Mouse (Mus musculus) B cell, adult 62 days (primary cell): ENCODE measurements around the gene Cadm4. TPM values are rescaled to one million over a fixed set of nuclear protein-coding genes. Genes with fewer than 3 reads are reported as not detected.

Experiments
- total RNA-seq: library from RNA; stranded (reverse); gene quantifications from 4 replicates; pipeline ENCODE4 v1.2.4, GENCODE M21; 2023

Cadm4 gene
- total RNA-seq = 1.2 to 3.1 TPM (median 1.7 TPM) in 4 replicates

DNA sequence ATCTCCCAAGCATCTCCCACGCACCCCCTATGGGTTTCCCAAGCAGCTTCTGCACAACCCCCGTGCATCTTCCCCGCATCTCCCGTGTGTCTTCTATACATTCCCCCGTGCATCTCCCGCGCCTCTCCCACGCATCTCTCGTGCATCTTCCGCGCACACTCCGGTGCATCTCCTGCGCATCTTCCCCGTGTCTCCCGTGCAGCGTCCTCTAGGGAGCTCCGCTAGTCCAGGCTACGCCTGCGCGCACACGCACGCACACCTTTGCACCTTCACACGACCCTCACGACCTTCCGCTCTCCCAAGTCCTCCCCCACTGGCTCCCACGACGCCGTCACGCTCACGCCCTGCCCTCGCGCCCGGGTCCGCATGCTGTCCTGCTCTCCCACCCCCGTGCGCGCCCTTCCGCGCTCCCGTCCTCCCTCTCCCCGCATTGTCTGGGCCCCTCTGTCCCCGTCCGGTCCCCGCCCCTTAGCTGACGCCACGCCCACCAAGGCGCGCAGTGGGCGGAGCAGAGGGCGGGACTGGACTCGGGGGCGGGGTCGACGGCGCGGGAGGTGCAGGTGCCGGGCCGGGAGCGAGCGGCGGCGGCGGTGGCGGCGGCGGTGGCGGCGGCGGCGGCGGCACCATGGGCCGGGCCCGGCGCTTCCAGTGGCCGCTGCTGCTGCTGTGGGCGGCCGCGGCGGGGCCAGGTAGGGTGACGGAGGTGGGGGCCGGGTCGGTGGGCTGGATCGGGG, at the start of gene Cadm4:
Cadm4 (plus strand) TSS at position 550 of the 734 bp plus-strand sequence.

DNA sequence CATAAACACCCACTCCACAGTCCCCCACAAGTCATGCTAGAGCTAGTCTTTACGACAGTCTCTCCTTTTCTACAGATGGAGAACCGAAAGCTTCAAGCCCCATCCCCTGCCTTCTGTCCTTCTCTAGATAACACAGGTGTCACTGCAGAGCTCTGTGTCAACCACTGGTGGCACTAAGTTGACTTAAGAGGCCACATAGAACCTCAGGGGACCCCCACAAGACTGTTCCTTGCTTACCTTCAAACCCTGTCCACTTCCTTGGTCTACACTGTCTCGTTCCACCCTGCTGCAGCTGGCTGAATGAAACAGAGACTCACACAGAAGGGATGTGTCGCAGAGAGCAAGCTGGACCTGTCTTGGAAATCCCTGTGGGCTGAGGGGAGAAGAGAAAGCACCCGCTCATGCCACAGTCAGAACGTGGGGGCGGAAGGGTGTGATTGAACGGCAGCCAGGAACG, 29.9 kb upstream of the Cadm4 start, which contains the start of gene Irgc1:
Irgc1 (minus strand) TSS at position 443 of the 457 bp plus-strand sequence.

DNA sequence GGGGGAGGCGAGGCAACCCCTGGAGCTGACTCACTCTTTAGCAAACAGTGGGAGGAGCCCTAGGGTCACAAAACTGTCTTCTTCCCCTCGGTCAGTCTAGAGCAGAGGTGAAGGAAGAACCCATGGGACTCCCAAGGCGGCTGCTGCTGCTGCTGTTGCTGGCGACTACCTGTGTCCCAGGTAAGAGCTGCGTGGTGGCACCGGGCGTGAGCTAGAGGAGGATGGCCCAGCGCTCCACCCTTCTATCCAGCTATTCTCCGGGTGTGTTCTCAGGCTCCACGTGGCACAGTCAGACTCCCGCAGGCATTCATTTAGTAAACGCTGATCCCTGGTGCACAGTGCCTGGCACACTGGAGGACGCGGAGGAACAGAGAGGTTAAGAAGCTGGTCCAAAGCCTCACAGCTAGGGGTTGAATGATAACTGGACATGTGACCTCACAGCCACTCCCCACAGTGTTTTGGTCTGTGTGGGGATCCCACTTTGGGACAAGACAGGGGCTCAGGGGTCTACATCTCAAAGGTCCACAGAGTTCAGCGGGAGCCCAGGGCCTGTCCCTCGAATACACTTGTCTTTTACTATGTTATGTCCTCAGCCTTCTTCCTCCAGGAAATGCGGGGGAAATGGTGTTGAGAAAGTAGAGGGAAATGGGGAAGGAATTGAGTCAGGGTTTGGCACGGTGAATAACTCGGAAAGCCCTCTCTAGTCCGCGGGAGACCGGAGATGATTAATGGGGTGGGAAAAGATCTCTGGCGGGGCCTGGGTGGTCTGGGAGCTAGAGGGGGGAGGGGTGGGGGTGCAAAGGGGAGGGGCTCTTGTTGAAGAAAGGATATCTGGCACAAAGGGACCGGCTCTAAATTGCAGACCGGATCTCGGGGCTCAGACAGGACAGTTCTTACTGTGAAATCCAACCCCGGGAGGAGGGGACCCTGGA, 19.2 kb upstream of the Cadm4 start, which contains the start of gene Plaur:
Plaur (plus strand) TSS at position 97 of the 932 bp plus-strand sequence.

DNA sequence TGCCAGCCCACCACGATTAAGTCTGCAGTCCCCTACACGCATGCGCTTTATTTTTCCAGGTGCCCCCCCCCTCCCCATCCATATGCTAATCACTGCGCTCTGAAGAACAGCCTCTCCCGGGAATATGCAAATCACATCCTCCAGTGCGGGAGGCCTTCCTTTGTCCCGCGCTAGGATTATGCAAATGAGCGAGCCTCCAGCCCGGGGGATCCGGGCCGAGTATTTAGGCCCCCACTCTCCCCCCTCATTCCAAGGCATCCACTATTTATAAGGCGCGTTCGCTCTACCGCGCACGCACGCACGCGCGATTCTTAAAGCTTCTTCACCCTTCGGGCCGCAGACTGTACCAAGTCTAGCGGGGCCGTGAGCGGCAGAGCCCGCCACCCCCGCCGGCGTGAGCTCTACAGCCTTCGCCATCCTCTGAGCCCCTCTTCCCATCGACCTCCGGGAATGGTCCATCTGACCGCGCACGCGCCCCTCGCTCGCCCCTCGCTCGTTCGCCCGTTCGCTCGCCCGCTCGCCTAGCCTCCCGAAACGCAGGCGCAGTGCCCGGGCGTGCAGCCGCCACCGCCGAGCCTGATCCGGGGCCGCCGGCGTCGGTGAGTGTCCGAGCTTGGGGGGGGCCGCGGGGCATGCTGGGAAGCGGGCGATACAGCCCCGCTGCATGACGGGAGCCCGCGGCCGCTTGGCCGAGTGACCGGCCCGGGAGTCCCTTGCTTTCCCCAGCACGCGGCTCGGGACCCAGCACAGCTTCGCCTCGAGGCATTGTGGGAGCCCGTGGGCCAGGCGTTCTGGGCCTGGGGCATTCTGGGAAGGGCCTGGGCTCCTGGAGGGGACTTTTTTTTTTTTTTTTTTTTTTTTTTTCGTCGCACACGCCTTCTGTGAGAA, 25.3 kb downstream of the Cadm4 start, which contains the start of gene Zfp428:
Zfp428 (plus strand) TSS at position 169 of the 888 bp plus-strand sequence.

DNA sequence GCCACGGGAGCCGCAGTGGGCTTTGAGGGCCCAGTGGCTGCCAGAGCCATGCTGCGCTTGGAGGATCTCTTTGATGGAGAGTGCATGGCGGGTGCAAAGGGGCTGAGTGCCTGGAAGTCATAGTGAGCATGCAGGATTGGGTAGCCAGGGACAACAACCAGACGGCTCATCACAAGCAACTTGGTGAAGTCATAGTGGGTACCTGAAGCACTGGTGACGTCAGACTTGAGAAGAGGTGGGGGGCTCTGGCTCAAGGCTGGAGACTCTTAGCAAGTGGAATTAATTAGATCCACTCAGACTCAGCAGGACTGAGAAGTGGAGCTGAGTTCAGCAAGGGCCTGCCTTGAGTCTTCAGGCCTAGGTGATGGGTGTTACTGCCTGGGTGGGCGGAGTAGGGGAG, 30.5 kb downstream of the Cadm4 start, which contains the start of gene AC161166.1:
AC161166.1 (minus strand) TSS at position 101 of the 400 bp plus-strand sequence.

DNA sequence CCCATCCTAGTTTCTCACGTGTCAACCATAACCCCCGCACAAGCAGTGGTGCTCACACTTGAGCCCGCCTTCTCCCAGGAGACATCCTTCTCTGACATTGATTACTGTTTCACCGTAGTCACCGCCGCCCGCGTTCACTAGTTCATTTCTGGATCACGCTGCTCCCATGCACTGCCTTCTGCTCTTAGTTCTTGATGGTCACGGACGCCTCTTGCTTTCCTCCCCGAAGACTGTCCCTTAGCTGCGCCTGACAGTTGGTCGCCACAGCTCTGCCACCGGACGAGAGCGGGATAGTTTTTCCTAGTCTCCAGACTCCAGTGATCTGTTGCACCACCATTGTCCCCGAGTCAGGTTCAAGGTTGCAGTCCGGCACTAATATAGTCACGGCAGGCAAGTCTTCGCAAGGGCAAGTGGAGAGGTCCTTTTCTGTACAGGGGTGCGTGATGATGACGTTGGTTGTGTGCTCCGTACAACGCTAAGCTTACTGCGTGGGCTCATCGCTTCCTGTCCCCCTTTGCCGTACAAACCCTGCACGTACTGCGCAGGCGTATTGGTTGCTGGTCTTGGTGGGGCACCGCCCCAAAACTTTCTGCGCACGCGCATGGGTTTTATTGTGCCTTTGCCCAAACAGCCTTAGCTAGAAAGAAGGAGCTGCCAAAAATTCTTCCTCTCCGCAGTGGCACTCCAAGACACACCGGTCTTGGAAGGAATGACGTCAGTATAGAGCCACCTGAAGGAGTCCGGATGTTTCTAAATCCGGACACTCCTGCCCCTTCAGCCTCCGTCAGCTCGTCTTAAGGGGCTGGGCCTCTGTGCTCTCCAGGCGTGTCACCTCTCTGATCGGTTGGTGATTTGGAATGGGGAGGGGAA, 48.5 kb downstream of the Cadm4 start, which contains the start of gene Irgq:
Irgq (plus strand) TSS at position 628 of the 870 bp plus-strand sequence.

DNA sequence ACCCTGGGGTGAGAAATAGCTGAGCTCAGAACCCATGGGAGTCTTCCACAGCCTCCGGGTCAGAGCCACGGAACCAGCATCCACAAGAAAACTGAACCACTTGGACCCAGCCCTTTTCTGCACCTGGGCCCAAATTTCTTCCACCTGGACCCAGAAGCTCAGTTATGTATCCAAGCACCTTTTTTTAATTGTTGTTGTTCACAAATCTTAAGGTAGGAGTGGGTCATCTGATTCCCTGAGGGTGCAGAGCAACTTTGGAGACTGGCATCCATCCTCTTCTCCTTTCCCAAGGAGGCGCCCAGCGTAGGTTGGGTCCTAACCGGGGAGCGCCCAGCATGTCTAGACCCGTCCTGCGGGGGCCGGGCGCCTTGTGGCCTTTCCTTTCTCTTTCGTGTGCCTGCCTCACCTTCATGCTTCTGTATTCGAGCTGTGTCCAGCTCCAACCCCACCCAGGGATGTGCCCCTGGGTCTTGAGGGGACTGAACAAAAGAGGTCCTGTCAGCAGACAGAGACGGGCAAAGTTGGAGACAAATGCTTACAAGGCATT, 64.3 kb downstream of the Cadm4 start, which contains the start of the genes Pinlyp and Xrcc1:
Pinlyp (minus strand) TSS at position 51 of the 547 bp plus-strand sequence.
Xrcc1 (plus strand) TSS at position 222 of the 547 bp plus-strand sequence.

Other genes starting within 250 kb of the Cadm4 start
- 1.2 to 1.5 TPM (median 1.4 TPM) in 4 replicates for gene Zfp109, start 244.5 kb upstream of the Cadm4 start, total RNA-seq
- gene Zfp108, start 227.2 kb upstream of the Cadm4 start, total RNA-seq = not detected in 4 replicates
- 0.33 TPM in 2 of 4 replicates, not detected in the others for gene Zfp93, start 211.6 kb upstream of the Cadm4 start, total RNA-seq
- gene Zfp61, start 180.8 kb upstream of the Cadm4 start, total RNA-seq = 6.4 to 11.4 TPM (median 8.5 TPM) in 4 replicates
- gene Zfp94, start 165.4 kb upstream of the Cadm4 start, total RNA-seq = 7.7 to 11.5 TPM (median 8.3 TPM) in 4 replicates
- gene Tescl, start 148.1 kb upstream of the Cadm4 start, total RNA-seq = not detected in 4 replicates
- not detected in 4 replicates for gene Lypd5, start 132.8 kb upstream of the Cadm4 start, total RNA-seq
- gene Kcnn4, start 111.8 kb upstream of the Cadm4 start, total RNA-seq = 4.0 to 6.8 TPM (median 4.8 TPM) in 4 replicates
- 69.5 to 87.3 TPM (median 83.7 TPM) in 4 replicates for gene Smg9, start 82.4 kb upstream of the Cadm4 start, total RNA-seq
- 3.5 to 5.6 TPM (median 5.0 TPM) in 4 replicates for gene Irgc1, start 29.7 kb upstream of the Cadm4 start, total RNA-seq
- 484 to 612 TPM (median 535 TPM) in 4 replicates for gene Plaur, start 19.5 kb upstream of the Cadm4 start, total RNA-seq
- gene Zfp428, start 25.0 kb downstream of the Cadm4 start, total RNA-seq = 1.0 to 2.2 TPM (median 1.8 TPM) in 4 replicates
- not detected in 4 replicates for gene AC161166.1, start 30.4 kb downstream of the Cadm4 start, total RNA-seq
- gene Irgq, start 48.7 kb downstream of the Cadm4 start, total RNA-seq = 21.1 to 23.8 TPM (median 22.9 TPM) in 4 replicates
- gene Pinlyp, start 64.1 kb downstream of the Cadm4 start, total RNA-seq = 0.95 TPM in 1 of 4 replicates, not detected in the others
- gene Xrcc1, start 64.3 kb downstream of the Cadm4 start, total RNA-seq = 82.6 to 95.2 TPM (median 89.3 TPM) in 4 replicates
- 8.6 to 10.6 TPM (median 10.1 TPM) in 4 replicates for gene Ethe1, start 105.5 kb downstream of the Cadm4 start, total RNA-seq
- gene Zfp575, start 105.6 kb downstream of the Cadm4 start, total RNA-seq = not detected in 4 replicates
- 25.2 to 27.4 TPM (median 25.6 TPM) in 4 replicates for gene Phldb3, start 128.7 kb downstream of the Cadm4 start, total RNA-seq
- 0.36 to 0.70 TPM (median 0.58 TPM) in 3 of 4 replicates, not detected in the other for gene Lypd3, start 154.5 kb downstream of the Cadm4 start, total RNA-seq
- not detected in 4 replicates for gene Tex101, start 194.7 kb downstream of the Cadm4 start, total RNA-seq
- not detected in 4 replicates for gene BC049730, start 227.2 kb downstream of the Cadm4 start, total RNA-seq
- gene Gm4763, start 244.9 kb downstream of the Cadm4 start, total RNA-seq = not detected in 4 replicates